Mouse (Mus musculus): ENCODE data around the gene Lrrc74a.
A peak's percentile ranks its signal among the peaks of the same experiment; 100 is the strongest.

Lrrc74a gene

GRCm38 (mm10) chr12:86786149-86787019 lies 52.2 kb downstream of the Lrrc74a start:
- DNase-seq (ENCODE audit: low spot score) = no peak

GRCm38 (mm10) chr12:86787020-86787553 lies 52.9 kb downstream of the Lrrc74a start:
- DNase-seq (ENCODE audit: low spot score) = no peak

- no peak for DNase-seq (ENCODE audit: low spot score)
Measured at GRCm38 (mm10) chr12:86790100-86790848, 56.1 kb downstream of the Lrrc74a start.

- no peak for DNase-seq (ENCODE audit: low spot score)
Measured at GRCm38 (mm10) chr12:86790849-86791127, 56.6 kb downstream of the Lrrc74a start.

GRCm38 (mm10) chr12:86791987-86792386 lies 57.8 kb downstream of the Lrrc74a start:
- DNase-seq (ENCODE audit: low spot score) = no peak

GRCm38 (mm10) chr12:86793830-86794229 lies 59.7 kb downstream of the Lrrc74a start:
- no peak for DNase-seq (ENCODE audit: low spot score)

- DNase-seq (ENCODE audit: low spot score) = no peak
Measured at GRCm38 (mm10) chr12:86794331-86794730, 60.2 kb downstream of the Lrrc74a start.

GRCm38 (mm10) chr12:86795076-86795837 lies 61.1 kb downstream of the Lrrc74a start:
- no peak for DNase-seq (ENCODE audit: low spot score)

- peak; percentile 79 for DNase-seq (ENCODE audit: low spot score)
Measured at GRCm38 (mm10) chr12:86795838-86796232, 61.7 kb downstream of the Lrrc74a start.

- no peak for DNase-seq (ENCODE audit: low spot score)
Measured at GRCm38 (mm10) chr12:86796351-86796750, 62.2 kb downstream of the Lrrc74a start.

GRCm38 (mm10) chr12:86797771-86798170 lies 63.6 kb downstream of the Lrrc74a start:
- DNase-seq (ENCODE audit: low spot score) = no peak

- peak; percentile 41 for DNase-seq (ENCODE audit: low spot score)
Measured at GRCm38 (mm10) chr12:86798773-86799540, 64.8 kb downstream of the Lrrc74a start.

GRCm38 (mm10) chr12:86799786-86800185 lies 65.6 kb downstream of the Lrrc74a start:
- no peak for DNase-seq (ENCODE audit: low spot score)

- no peak for DNase-seq (ENCODE audit: low spot score)
Measured at GRCm38 (mm10) chr12:86800336-86800735, 66.2 kb downstream of the Lrrc74a start.

- no peak for DNase-seq (ENCODE audit: low spot score)
Measured at GRCm38 (mm10) chr12:86800765-86801147, 66.6 kb downstream of the Lrrc74a start.

- no peak for DNase-seq (ENCODE audit: low spot score)
Measured at GRCm38 (mm10) chr12:86801148-86802004, 67.2 kb downstream of the Lrrc74a start.

GRCm38 (mm10) chr12:86802005-86802671 lies 68.0 kb downstream of the Lrrc74a start:
- DNase-seq (ENCODE audit: low spot score) = no peak

GRCm38 (mm10) chr12:86802899-86803298 lies 68.7 kb downstream of the Lrrc74a start:
- no peak for DNase-seq (ENCODE audit: low spot score)

GRCm38 (mm10) chr12:86803651-86804307 lies 69.6 kb downstream of the Lrrc74a start:
- no peak for DNase-seq (ENCODE audit: low spot score)

- DNase-seq (ENCODE audit: low spot score) = no peak
Measured at GRCm38 (mm10) chr12:86804308-86804700, 70.1 kb downstream of the Lrrc74a start.

Data from spleen, adult 12 weeks (tissue).